Mouse (Mus musculus): Measurements from ENCODE around the gene Ankle2.

The Ankle2 gene

GRCm38 (mm10) chr5:110276391-110276790 is 45.6 kb downstream of the Ankle2 start:
- in situ Hi-C loops (cut with MboI; ENCODE audit: unreplicated experiment in 2 of 2), result loop anchor here in 1 of 2 experiments (10.0 kb wide), 1 partner anchor 672 kb away; no protein-coding TSS in a partner anchor

GRCm38 (mm10) chr5:110276910-110277309 is 46.1 kb downstream of the Ankle2 start:
- in situ Hi-C loops (cut with MboI; ENCODE audit: unreplicated experiment in 2 of 2), result loop anchor here in 1 of 2 experiments (10.0 kb wide), 1 partner anchor 672 kb away; no protein-coding TSS in a partner anchor

- in situ Hi-C loops (cut with MboI; ENCODE audit: unreplicated experiment in 2 of 2), result no loop called here
Measured at GRCm38 (mm10) chr5:110281984-110282383, 51.2 kb downstream of the Ankle2 start.

GRCm38 (mm10) chr5:110284536-110284935 is 53.7 kb downstream of the Ankle2 start:
- in situ Hi-C loops (cut with MboI; ENCODE audit: unreplicated experiment in 2 of 2), result no loop called here

- in situ Hi-C loops (cut with MboI; ENCODE audit: unreplicated experiment in 2 of 2), result no loop called here
Measured at GRCm38 (mm10) chr5:110285156-110285555, 54.4 kb downstream of the Ankle2 start.

- in situ Hi-C loops (cut with MboI; ENCODE audit: unreplicated experiment in 2 of 2), result no loop called here
Measured at GRCm38 (mm10) chr5:110285770-110286445, 55.1 kb downstream of the Ankle2 start, which contains the start of the genes Pxmp2 and Pole. Gene Pxmp2, minus strand, starts transcription at chr5:110286186. Gene Pole, plus strand, starts transcription at chr5:110286306.

GRCm38 (mm10) chr5:110286446-110287083 is 55.8 kb downstream of the Ankle2 start:
- in situ Hi-C loops (cut with MboI; ENCODE audit: unreplicated experiment in 2 of 2), result no loop called here

- in situ Hi-C loops (cut with MboI; ENCODE audit: unreplicated experiment in 2 of 2), result no loop called here
Measured at GRCm38 (mm10) chr5:110287084-110287475, 56.3 kb downstream of the Ankle2 start.

- in situ Hi-C loops (cut with MboI; ENCODE audit: unreplicated experiment in 2 of 2), result no loop called here
Measured at GRCm38 (mm10) chr5:110291649-110292048, 60.8 kb downstream of the Ankle2 start.

GRCm38 (mm10) chr5:110296637-110297036 is 65.8 kb downstream of the Ankle2 start:
- in situ Hi-C loops (cut with MboI; ENCODE audit: unreplicated experiment in 2 of 2), result no loop called here

GRCm38 (mm10) chr5:110300591-110300990 is 69.8 kb downstream of the Ankle2 start:
- in situ Hi-C loops (cut with MboI; ENCODE audit: unreplicated experiment in 2 of 2), result no loop called here

All from v-Abl transformed pro-B cells (cell line).